ENCODE assay signal across 10 mouse cellular contexts in genomic region chr16:89896392-89896791, GRCm38 (mm10).
A peak's percentile ranks its signal among the peaks of the same experiment; 100 is the strongest.
DNase-seq lines count a peak whose midpoint lies in the region; ATAC-seq and TF ChIP-seq lines count a peak whose summit lies in the region.
"Had no signal": no experiment of that assay in that cellular context is flagged by ENCODE, and none has a peak within 500 bp of the region (broad histone marks: within the 10 kb centered on the region; RNA-seq: fewer than 3 reads in every experiment).

No protein-coding gene starts in this region.

- no peaks in the 10 kb centered on the region for H3K4me1 ChIP-seq in lung, postnatal 0 days (ENCODE audit: insufficient read depth, low read depth, low read length)
- H3K4me1 ChIP-seq in kidney, embryonic 16.5 days (ENCODE audit: insufficient read depth, low read length): peaks cover 3% of the 10 kb centered on the region; the same call in 1 of the 2 replicates
- H3K4me1 ChIP-seq: forebrain, embryonic 12.5 days had no signal

- peak overlapping the region; percentile 56 for H3K4me3 ChIP-seq in gastrocnemius, adult 2 months
- H3K4me3 ChIP-seq in lung, postnatal 0 days (ENCODE audit: low read depth, low read length): no peak overlapping the region
- H3K4me3 ChIP-seq in kidney, embryonic 16.5 days (ENCODE audit: low read length): no peak overlapping the region
- H3K4me3 ChIP-seq: forebrain, embryonic 12.5 days had no signal

- H3K9ac ChIP-seq in lung, postnatal 0 days (replicated peaks; ENCODE audit: low read depth): no peak overlapping the region
- no peak overlapping the region for H3K9ac ChIP-seq in kidney, embryonic 16.5 days (replicated peaks; ENCODE audit: low read length)
- H3K9ac ChIP-seq: forebrain, embryonic 12.5 days had no signal

- DNase-seq in gastrocnemius, adult 2 months: peak; percentile 38
- DNase-seq in gastrocnemius, adult 8-10 months (ENCODE audit: low spot score in 2 of 2): no peak
- DNase-seq in urinary bladder, postnatal 25 days (ENCODE audit: low spot score): peak; percentile 40
- no peak for DNase-seq in urinary bladder, postnatal 4 days (ENCODE audit: low spot score in 2 of 2)
- DNase-seq in lung, postnatal 0 days (ENCODE audit: low spot score): no peak
- peak; percentile 51 for DNase-seq in thymus, postnatal 4 days
- no peak for DNase-seq in layer of hippocampus, postnatal 25 days (ENCODE audit: extremely low spot score in 1 of 2, low spot score in 1 of 2)
- DNase-seq: right cerebral cortex, postnatal 14 days had no signal

- ATAC-seq in lung, postnatal 0 days: no peak
- no peak for ATAC-seq in kidney, embryonic 16.5 days (ENCODE audit: low FRiP score, low TSS enrichment)

- no peak overlapping the region for H3K27ac ChIP-seq in gastrocnemius, adult 2 months
- H3K27ac ChIP-seq in lung, postnatal 0 days (ENCODE audit: low read length): no peak overlapping the region
- H3K27ac ChIP-seq in kidney, embryonic 16.5 days (ENCODE audit: low read length): no peak overlapping the region
- H3K27ac ChIP-seq: forebrain, embryonic 12.5 days had no signal

- no peaks in the 10 kb centered on the region for H3K27me3 ChIP-seq in lung, postnatal 0 days (replicated peaks; ENCODE audit: insufficient read depth, low read length)
- H3K27me3 ChIP-seq in kidney, embryonic 16.5 days (ENCODE audit: insufficient read depth, low read length): no peaks in the 10 kb centered on the region
- H3K27me3 ChIP-seq: forebrain, embryonic 12.5 days had no signal

- intact Hi-C loops in gastrocnemius, adult 2 months (cut with DNase I): loop anchor here (5.0 kb wide), 1 partner anchor 44 kb away; no protein-coding TSS in a partner anchor

- no peaks in the 10 kb centered on the region for H3K9me3 ChIP-seq in lung, postnatal 0 days (ENCODE audit: low read length)
- H3K9me3 ChIP-seq in kidney, embryonic 16.5 days (ENCODE audit: low read length): no peaks in the 10 kb centered on the region
- H3K9me3 ChIP-seq: forebrain, embryonic 12.5 days had no signal

- no peak overlapping the region for H3K4me2 ChIP-seq in lung, postnatal 0 days (replicated peaks; ENCODE audit: low read depth, low read length)
- no peak overlapping the region for H3K4me2 ChIP-seq in kidney, embryonic 16.5 days (replicated peaks; ENCODE audit: low read depth, low read length)
- H3K4me2 ChIP-seq: forebrain, embryonic 12.5 days had no signal

- TF ChIP-seq EP300 in lung, postnatal 0 days (IDR thresholded peaks at IDR 0.05): no peak

- peak; percentile 65 for TF ChIP-seq CTCF in gastrocnemius, adult 2 months (IDR thresholded peaks at IDR 0.05)
- TF ChIP-seq CTCF in lung, postnatal 0 days (IDR thresholded peaks at IDR 0.05): peak; percentile 70

- H3K36me3 ChIP-seq in lung, postnatal 0 days (ENCODE audit: insufficient read depth, low read length): no peaks in the 10 kb centered on the region
- peaks cover 13% of the 10 kb centered on the region for H3K36me3 ChIP-seq in kidney, embryonic 16.5 days (ENCODE audit: insufficient read depth, low read length)

- 66% methylated on average over 9 of the region's 9 CpGs for WGBS in lung, postnatal 0 days
- 78% methylated on average over 9 of the region's 9 CpGs for WGBS in kidney, embryonic 16.5 days

Comparison
In these comparisons a context has a peak if more than half of its experiments do, and no peak if none do; other contexts are left out.
1. DNase-seq: peak in gastrocnemius, adult 2 months (single experiment), urinary bladder, postnatal 25 days (single experiment) and thymus, postnatal 4 days (single experiment); none in gastrocnemius, adult 8-10 months (0 of 2), urinary bladder, postnatal 4 days (0 of 2), lung, postnatal 0 days (single experiment) and layer of hippocampus, postnatal 25 days (0 of 2).